Mouse (Mus musculus): ENCODE results near the gene Ager.

Gene Ager

GRCm38 (mm10) chr17:34597566-34598095 is at the start of gene Ager:
TSS of gene Ager (plus strand) at chr17:34597862.
- no peak for DNase-seq (ENCODE audit: low read depth, low spot score)

DNA sequence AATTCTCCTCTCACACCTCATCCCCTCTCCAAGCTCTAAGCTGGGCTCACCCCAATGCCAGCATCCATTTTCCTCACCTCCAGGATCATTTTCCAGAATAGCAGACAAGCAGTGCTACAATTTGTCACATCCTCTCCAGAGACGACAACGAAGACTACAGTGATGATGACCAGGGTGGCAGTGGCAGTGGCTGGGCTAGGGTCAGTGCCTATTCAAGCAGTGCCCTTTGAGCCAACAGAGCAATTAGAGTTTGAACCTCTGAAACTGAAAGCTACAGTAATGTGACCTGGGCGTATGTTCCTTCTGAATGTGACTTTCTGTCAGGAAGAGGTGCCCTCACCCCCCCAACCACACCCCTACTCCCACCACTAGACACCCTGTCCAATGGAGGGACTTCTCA is 48.5 kb upstream of the Ager start:
- no peak for DNase-seq (ENCODE audit: low read depth, low spot score)

- DNase-seq (ENCODE audit: low read depth, low spot score), result no peak
Measured at GRCm38 (mm10) chr17:34549843-34550242, 47.8 kb upstream of the Ager start.

DNA sequence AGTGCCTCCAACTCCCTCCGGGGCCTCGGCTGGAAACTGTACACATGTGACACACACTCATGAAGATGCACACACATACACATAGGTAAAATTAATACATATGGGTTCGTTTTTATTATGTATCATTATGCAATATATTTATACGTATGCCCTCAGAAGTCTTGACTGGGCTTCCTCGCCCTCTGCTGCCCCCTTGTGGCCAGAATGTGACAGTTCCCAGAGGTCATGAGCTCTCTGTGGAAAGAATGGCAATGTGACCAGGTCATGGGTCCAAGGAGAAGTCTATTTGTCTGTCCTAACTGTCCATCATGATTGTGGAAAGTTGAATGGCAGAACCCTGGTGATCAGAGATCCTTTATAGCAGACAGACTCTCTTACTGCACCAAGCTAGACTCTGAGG is 42.2 kb upstream of the Ager start:
- DNase-seq (ENCODE audit: low read depth, low spot score), result no peak

- no peak for DNase-seq (ENCODE audit: low read depth, low spot score)
Measured at GRCm38 (mm10) chr17:34556406-34556805, 41.3 kb upstream of the Ager start.

DNA sequence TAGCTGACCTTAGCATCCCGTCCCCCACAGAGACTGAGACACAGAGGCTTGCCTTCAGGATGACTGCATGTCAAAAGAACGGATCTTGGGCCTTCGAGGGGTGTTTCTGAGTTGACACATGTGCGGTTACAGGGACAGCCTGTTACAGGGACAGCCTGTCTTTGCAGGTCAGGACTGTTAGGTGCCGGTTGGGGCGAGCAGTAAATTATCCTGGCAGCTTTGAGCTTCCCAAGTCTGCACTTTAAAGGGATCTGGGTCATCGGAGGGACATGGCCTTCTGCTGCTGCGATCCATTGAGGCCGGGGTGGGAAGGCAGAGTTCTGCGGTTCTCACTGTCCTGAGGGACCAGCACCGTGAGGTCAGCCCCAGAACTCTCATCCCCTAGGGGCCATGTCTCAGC is 40.3 kb upstream of the Ager start:
- no peak for DNase-seq (ENCODE audit: low read depth, low spot score)

DNA sequence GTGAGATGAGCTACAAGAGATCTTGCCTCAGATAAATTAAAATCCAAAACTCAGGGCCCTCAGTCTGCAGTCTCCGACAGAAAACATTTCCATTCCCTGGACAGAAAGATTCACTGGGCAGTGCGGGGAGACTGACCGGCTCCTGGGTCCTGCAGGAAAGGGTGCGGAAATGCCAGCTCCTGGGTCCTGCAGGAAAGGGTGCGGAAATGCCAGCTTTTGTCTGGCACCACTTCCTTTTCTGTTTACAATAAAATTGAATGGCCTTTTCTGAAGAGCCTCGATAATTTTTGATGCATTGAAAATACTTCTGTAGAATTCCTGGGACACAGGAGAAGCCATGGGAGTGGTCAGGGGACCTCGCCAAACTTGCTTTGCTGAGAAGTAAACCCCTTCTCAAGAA is 38.5 kb upstream of the Ager start:
- no peak for DNase-seq (ENCODE audit: low read depth, low spot score)

- DNase-seq (ENCODE audit: low read depth, low spot score), result no peak
Measured at GRCm38 (mm10) chr17:34559895-34560294, 37.8 kb upstream of the Ager start.

DNA sequence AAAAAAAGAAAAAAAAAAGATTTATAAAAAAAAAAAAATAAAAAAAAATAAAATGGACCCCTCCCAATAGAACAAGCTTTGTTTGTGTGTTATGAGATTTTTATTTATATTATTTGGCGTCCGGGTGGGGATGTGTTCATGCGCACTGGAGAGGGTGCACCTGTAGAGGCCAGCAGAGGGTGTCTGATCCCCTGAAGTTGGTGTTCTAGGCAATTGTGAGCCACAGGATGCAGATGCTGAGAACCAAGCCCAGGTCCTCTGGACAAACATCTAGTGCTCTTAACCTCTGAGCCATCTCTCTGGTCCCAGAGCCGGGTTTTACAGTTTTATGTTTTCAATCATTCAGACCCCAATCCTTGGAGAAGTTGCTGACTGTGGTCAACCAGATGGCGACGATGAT is 37.2 kb upstream of the Ager start:
- no peak for DNase-seq (ENCODE audit: low read depth, low spot score)

GRCm38 (mm10) chr17:34561200-34561599 is 36.5 kb upstream of the Ager start:
- no peak for DNase-seq (ENCODE audit: low read depth, low spot score)

GRCm38 (mm10) chr17:34562595-34562994 is 35.1 kb upstream of the Ager start:
- peak; percentile 20 for DNase-seq (ENCODE audit: low read depth, low spot score)

DNA sequence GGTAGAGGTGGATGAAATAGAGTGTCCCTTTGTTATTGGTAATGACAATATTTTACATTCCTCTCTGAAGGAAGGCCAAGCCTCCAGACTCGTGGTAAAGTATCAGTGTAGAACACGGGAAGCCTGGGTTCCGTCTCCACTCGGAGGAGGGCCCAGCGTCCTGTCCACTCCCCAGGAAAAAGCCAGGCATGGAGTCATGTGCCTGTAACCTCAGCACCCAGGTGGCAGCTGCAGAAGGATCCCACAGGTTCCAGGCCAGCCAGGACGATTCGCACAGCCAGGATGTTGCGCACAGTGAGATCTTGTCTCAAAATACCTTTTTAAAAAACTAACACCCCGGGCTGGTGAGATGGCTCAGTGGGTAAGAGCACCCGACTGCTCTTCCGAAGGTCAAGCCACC is 34.3 kb upstream of the Ager start:
- DNase-seq (ENCODE audit: low read depth, low spot score), result no peak

- DNase-seq (ENCODE audit: low read depth, low spot score), result no peak
Measured at GRCm38 (mm10) chr17:34564003-34564421, 33.6 kb upstream of the Ager start, which contains the start of gene Notch4. TSS of gene Notch4 (plus strand) at chr17:34564268.

- DNase-seq (ENCODE audit: low read depth, low spot score), result no peak
Measured at GRCm38 (mm10) chr17:34564796-34565195, 32.9 kb upstream of the Ager start.

GRCm38 (mm10) chr17:34567311-34567710 is 30.4 kb upstream of the Ager start:
- no peak for DNase-seq (ENCODE audit: low read depth, low spot score)

DNA sequence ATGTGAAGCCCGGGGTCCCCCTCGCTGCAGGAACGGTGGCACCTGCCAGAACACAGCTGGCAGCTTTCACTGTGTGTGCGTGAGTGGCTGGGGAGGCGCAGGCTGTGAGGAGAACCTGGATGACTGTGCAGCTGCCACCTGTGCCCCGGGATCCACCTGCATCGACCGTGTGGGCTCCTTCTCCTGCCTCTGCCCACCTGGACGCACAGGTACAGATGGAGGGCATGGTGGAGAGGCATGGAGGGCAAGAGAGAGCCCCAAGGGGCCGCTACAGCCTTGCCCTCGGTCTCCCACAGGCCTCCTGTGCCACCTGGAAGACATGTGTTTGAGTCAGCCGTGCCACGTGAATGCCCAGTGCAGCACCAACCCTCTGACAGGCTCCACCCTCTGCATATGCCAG is 29.2 kb upstream of the Ager start:
- no peak for DNase-seq (ENCODE audit: low read depth, low spot score)

DNA sequence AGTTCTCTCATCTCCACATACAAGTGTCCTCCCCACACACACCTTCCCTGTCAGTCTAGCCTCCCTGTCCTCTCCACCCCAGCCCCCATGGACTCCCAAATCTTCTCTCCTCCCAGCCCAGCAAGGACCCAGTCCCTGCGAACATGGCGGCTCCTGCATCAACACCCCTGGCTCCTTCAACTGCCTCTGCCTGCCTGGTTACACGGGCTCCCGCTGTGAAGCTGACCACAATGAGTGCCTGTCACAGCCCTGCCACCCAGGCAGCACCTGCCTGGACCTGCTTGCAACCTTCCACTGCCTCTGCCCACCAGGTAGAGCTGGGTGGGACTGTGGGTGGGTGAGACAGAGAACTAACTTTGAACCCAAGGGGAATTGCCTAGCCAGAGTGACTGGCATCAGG is 27.7 kb upstream of the Ager start:
- DNase-seq (ENCODE audit: low read depth, low spot score), result no peak

DNA sequence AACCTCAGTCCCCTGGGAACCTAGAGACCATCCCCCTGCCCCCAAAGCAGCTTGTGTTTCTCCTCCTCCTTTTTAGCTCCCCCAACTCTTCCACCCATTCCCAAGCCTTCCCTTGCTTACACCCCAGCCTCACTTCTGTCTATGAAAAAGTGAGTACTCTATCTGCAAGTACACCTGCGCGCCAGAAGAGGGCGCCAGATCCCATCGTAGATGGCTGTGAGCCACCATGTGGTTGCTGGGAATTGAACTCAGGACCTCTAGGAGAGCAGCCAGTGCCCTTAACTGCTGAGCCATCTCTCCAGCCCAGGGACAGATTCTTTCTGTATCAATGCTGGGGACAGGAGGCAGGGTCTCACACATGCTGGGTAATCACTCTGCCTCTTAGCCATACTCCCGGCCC is 25.8 kb upstream of the Ager start:
- DNase-seq (ENCODE audit: low read depth, low spot score), result no peak

GRCm38 (mm10) chr17:34572361-34572760 is 25.3 kb upstream of the Ager start:
- DNase-seq (ENCODE audit: low read depth, low spot score), result no peak

DNA sequence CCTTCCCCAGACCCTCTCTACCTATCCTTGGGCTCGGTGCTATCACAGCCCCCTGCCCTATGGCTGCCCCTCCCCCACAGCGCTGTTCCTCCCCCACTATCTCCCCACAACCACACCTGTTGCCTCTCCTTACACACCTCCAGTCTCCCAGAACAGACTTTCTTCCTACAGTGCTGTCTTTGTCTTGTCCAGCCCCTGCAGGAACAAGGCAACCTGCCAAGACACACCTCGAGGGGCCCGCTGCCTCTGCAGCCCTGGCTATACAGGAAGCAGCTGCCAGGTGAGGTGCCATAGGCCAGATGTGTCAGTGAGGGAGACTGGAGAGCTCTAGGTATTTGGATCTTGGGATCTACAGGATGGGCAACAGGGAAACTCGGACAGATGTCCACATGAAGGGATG is 21.1 kb upstream of the Ager start:
- no peak for DNase-seq (ENCODE audit: low read depth, low spot score)

GRCm38 (mm10) chr17:34578070-34578469 is 19.6 kb upstream of the Ager start:
- no peak for DNase-seq (ENCODE audit: low read depth, low spot score)

- no peak for DNase-seq (ENCODE audit: low read depth, low spot score)
Measured at GRCm38 (mm10) chr17:34582528-34582927, 15.1 kb upstream of the Ager start.

DNA sequence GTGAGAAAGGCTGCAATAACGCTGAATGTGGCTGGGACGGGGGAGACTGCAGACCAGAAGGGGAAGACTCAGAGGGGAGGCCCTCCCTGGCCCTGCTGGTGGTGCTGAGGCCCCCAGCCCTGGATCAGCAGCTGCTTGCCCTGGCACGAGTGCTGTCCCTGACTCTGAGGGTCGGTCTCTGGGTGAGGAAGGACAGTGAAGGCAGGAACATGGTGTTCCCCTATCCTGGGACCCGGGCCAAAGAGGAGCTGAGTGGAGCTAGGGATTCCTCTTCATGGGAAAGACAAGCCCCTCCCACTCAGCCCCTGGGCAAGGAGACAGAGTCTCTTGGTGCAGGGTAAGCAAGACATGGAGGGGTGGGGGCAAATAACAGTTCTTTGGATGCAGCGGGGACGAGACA is 14.3 kb upstream of the Ager start:
- no peak for DNase-seq (ENCODE audit: low read depth, low spot score)

DNA sequence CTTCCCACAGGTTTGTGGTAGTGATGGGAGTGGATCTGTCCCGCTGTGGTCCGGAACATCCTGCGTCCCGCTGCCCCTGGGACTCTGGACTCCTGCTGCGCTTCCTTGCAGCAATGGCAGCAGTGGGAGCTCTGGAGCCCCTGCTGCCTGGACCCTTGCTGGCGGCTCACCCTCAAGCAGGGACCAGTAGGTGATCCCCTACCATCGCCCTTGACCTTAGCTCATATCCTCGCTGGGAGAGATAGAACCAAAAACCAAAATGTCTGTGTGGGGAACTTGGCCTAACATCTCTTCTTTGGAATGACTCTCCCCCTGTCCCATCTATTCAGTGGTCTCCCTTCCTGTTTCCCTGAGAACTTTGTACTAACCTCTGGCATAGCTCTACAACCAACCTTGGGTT is 13.8 kb upstream of the Ager start:
- no peak for DNase-seq (ENCODE audit: low read depth, low spot score)
